Mouse (Mus musculus): ENCODE results near the gene Thy1. TPM values are rescaled to one million over a fixed set of nuclear protein-coding genes. Genes with fewer than 3 reads are reported as not detected.

Gene Thy1
- polyA plus RNA-seq, 1 experiment from 2014 or later: 4.7 TPM

DNA sequence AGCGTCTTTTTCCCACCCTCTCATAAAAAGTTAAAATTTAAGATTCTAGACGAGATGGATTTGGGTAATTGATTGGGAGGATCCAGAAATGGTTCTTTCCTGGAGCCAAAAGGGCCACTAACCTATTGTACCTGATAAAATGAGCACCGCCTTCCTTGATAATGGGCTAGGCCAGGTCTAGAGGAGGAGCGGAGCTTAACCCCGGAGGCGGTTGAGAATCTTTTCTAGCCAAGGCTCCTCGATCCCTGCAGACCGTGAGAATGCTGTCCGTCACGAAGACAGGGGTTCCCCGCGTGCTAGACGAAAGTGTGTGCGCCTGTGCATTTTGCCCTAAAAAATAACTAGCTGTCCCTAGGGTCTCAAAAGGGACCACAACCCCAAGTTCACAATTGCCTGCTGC is 41.1 kb downstream of the Thy1 start:
- no peaks in the 10 kb centered on the region for H3K36me3 ChIP-seq (ENCODE audit: control insufficient read depth, insufficient read depth)
- ATAC-seq: no peak
- peaks cover 40% of the 10 kb centered on the region for H3K4me1 ChIP-seq (replicated peaks; ENCODE audit: control insufficient read depth, insufficient read depth, low read length)
- H3K9ac ChIP-seq (replicated peaks; ENCODE audit: low read depth, low read length): peak overlapping the region; percentile 66
- H3K9me3 ChIP-seq (ENCODE audit: control insufficient read depth, low read length): no peaks in the 10 kb centered on the region
- H3K27ac ChIP-seq (ENCODE audit: low read length): no peak overlapping the region
- H3K27me3 ChIP-seq (replicated peaks; ENCODE audit: control insufficient read depth, insufficient read depth, low read length): 0 out of 2 replicates have a peak, but pooled peaks cover 8% of the 10 kb centered on the region
- H3K4me3 ChIP-seq (replicated peaks; ENCODE audit: low read length): peak overlapping the region; percentile 64
- WGBS: 3% methylated on average over 14 of the region's 14 CpGs
- H3K4me2 ChIP-seq (ENCODE audit: low read length): peak overlapping the region; percentile 100

DNA sequence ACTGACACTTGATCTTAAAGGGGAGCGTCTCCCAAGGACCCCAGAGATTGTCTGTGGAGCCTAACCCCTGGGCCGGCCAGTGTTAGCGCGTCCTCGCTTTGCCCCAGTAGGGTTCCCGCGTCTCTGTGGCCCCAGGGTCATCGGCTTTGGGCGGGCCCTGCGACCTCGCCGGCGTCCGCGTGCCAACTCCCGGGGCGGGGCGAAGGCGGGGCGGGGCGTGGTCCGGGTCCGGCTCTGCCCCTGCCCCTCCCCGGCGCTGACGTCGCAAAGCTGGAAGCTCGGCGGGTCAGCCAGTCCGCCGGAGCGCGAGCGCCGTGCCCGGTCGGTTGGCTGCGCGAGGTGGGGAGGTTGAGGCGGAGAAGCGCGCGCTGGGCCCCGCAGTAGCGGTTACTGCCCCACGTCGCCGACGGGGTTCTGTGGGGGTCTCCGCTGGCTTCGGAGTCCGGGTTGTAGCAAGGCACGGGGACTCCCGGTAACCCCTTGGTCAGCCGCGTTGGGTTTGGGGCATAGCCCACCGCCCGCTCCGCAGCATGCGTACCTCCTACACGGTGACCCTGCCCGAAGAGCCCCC is 41.6 kb downstream of the Thy1 start:
- peak overlapping the region; percentile 64 for H3K4me3 ChIP-seq (replicated peaks; ENCODE audit: low read length)
- H3K4me2 ChIP-seq (ENCODE audit: low read length): peak overlapping the region; percentile 100
- 0% methylated on average over 62 of the region's 62 CpGs for WGBS
- ATAC-seq: peak; percentile 57
- no peak overlapping the region for H3K27ac ChIP-seq (ENCODE audit: low read length)
- H3K9me3 ChIP-seq (ENCODE audit: control insufficient read depth, low read length): no peaks in the 10 kb centered on the region
- H3K4me1 ChIP-seq (replicated peaks; ENCODE audit: control insufficient read depth, insufficient read depth, low read length): peaks cover 40% of the 10 kb centered on the region
- H3K36me3 ChIP-seq (ENCODE audit: control insufficient read depth, insufficient read depth): no peaks in the 10 kb centered on the region
- H3K27me3 ChIP-seq (replicated peaks; ENCODE audit: control insufficient read depth, insufficient read depth, low read length): 0 out of 2 replicates have a peak, but pooled peaks cover 8% of the 10 kb centered on the region
- H3K9ac ChIP-seq (replicated peaks; ENCODE audit: low read depth, low read length): peak overlapping the region; percentile 66

DNA sequence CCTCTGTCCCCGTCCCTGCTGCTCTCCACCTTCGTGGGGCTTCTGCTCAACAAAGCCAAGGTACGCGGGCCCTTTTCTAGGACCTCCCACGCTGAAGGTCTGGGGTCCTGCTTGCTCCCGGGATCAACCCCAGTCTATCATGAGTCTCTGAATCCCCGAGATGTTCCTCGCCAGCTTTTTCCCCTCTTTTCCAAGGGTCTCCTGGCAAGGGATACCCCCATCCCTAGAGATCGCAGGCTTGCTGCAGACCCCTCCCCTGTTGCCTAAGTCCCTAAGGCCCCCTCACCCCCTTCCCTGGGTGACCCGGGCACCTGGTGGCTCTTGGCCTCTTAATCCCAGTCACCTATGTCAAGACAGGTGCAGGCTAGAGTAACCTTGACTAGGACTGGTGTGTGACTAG is 42.1 kb downstream of the Thy1 start:
- peak overlapping the region; percentile 66 for H3K9ac ChIP-seq (replicated peaks; ENCODE audit: low read depth, low read length)
- no peaks in the 10 kb centered on the region for H3K9me3 ChIP-seq (ENCODE audit: control insufficient read depth, low read length)
- peak overlapping the region; percentile 64 for H3K4me3 ChIP-seq (replicated peaks; ENCODE audit: low read length)
- H3K36me3 ChIP-seq (ENCODE audit: control insufficient read depth, insufficient read depth): no peaks in the 10 kb centered on the region
- peaks cover 40% of the 10 kb centered on the region for H3K4me1 ChIP-seq (replicated peaks; ENCODE audit: control insufficient read depth, insufficient read depth, low read length)
- 4% methylated on average over 10 of the region's 10 CpGs for WGBS
- ATAC-seq: no peak
- H3K4me2 ChIP-seq (ENCODE audit: low read length): peak overlapping the region; percentile 100
- H3K27ac ChIP-seq (ENCODE audit: low read length): no peak overlapping the region
- H3K27me3 ChIP-seq (replicated peaks; ENCODE audit: control insufficient read depth, insufficient read depth, low read length): 0 out of 2 replicates have a peak, but pooled peaks cover 8% of the 10 kb centered on the region

DNA sequence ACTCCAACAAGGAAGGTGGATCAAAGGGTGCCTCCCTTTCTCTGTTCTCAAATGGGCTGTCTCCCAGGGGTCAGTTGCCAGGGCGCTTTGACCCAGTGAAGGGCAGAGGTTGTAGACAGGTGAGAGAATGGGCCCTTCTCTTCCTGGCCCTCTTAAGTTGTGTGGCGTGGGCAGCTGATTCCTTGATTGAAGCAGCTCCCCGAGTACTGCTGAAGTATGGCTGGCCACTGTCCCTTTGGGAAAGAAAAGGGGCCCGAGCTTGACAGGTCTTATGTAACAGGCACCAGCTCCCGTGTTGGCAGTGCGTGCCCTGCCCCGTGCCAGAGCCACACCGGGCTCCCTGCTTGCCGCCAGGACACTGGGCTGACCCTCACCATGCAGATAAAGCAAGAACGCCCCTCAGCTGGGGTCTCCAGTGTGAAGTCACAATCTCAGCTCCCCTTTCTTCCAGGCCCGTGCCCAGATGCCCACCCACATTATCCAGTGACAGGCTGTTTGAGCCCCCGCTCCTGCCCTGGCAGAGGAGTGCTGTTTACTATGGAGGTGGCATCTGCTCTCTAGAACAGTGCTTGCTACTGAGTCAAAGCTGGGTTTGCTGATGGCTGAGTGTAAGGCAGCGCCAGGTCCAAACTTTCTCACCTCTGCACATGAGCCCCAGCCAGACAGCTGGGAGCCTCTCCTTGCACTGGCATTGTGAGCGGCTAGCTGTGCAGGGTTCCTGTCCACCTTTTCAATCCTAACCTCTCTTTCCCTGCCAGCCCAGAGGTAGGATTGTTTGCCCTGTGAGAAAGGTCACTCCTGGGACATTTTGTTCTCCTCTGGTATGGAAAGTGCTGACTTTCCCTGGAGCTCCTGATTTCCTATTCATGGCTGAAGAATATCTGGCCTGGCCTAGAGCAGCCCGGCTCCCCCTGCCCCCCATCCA is 42.8 kb downstream of the Thy1 start:
- no peak overlapping the region for H3K27ac ChIP-seq (ENCODE audit: low read length)
- H3K36me3 ChIP-seq (ENCODE audit: control insufficient read depth, insufficient read depth): no peaks in the 10 kb centered on the region
- peaks cover 40% of the 10 kb centered on the region for H3K4me1 ChIP-seq (replicated peaks; ENCODE audit: control insufficient read depth, insufficient read depth, low read length)
- no peaks in the 10 kb centered on the region for H3K9me3 ChIP-seq (ENCODE audit: control insufficient read depth, low read length)
- no peak overlapping the region for H3K4me3 ChIP-seq (replicated peaks; ENCODE audit: low read length)
- no peak overlapping the region for H3K4me2 ChIP-seq (ENCODE audit: low read length)
- ATAC-seq: peak; percentile 10; the same call in 1 of the 2 replicates
- H3K27me3 ChIP-seq (replicated peaks; ENCODE audit: control insufficient read depth, insufficient read depth, low read length): 0 out of 2 replicates have a peak, but pooled peaks cover 8% of the 10 kb centered on the region
- 61% methylated on average over 15 of the region's 15 CpGs for WGBS
- H3K9ac ChIP-seq (replicated peaks; ENCODE audit: low read depth, low read length): no peak overlapping the region

DNA sequence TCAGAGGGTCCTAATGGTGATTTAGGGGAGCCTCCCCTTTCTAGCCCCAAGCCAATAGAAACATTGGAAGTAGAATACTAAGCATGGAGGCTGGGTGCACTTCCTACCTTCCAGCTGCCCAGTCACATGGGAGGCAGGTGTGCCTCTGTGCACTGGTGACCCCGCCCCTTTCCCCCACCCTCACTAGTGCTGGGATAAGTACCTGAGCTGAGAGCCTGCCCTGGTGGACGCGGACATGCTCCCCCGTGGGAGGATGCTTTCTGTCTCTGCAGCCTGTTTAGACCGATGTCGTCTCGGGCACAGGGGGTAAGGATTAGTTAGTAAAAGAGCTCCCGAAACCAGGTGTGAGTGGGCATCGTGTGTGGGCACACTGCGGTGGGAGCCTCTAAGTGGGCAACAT is 43.8 kb downstream of the Thy1 start:
- 41% methylated on average over 10 of the region's 10 CpGs for WGBS
- ATAC-seq: no peak
- H3K27me3 ChIP-seq (replicated peaks; ENCODE audit: control insufficient read depth, insufficient read depth, low read length): 0 out of 2 replicates have a peak, but pooled peaks cover 8% of the 10 kb centered on the region
- no peak overlapping the region for H3K27ac ChIP-seq (ENCODE audit: low read length)
- H3K4me3 ChIP-seq (replicated peaks; ENCODE audit: low read length): no peak overlapping the region
- H3K9me3 ChIP-seq (ENCODE audit: control insufficient read depth, low read length): no peaks in the 10 kb centered on the region
- H3K9ac ChIP-seq (replicated peaks; ENCODE audit: low read depth, low read length): no peak overlapping the region
- no peak overlapping the region for H3K4me2 ChIP-seq (ENCODE audit: low read length)
- H3K4me1 ChIP-seq (replicated peaks; ENCODE audit: control insufficient read depth, insufficient read depth, low read length): peaks cover 36% of the 10 kb centered on the region
- H3K36me3 ChIP-seq (ENCODE audit: control insufficient read depth, insufficient read depth): no peaks in the 10 kb centered on the region

DNA sequence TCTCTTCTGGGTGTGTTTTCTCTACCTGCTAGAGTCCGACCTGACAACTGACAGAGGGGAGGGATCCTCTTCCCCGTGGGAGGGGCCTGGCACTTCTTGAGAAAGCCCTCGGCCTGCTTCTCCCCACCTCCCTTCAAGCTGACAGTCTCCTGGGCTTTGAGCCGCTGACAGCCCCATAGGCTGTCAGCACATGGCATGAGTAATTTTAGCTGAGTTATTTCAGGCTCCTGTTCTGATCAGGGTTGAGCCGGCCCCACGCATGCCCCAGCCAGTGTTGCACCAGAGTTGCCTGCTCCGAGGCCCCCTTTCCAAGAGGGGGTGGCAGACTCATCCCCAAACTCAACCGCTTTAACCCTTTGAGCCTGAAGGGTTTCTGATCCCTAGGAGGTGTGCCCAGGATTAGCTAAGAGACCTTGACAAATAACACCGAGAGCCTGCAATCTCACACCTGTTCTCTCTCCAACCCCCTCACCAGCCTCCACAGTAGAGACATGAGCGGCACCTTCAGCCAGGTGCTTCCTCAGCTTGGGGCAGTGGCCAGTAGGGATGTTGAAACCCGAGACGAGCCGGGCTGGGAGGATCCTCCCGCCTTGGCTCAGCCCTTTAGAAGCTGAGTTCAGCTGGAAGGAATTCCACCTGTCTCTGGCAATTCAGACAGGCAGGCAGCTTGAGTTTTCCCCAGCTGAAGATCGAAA is 44.7 kb downstream of the Thy1 start:
- no peak for ATAC-seq
- Histone ChIP-seq H3K27ac (ENCODE audit: low read length) (no peak overlapping the region), H3K36me3 (ENCODE audit: control insufficient read depth, insufficient read depth) (no peaks in the 10 kb centered on the region), H3K4me3 (replicated peaks; ENCODE audit: low read length) (no peak overlapping the region), H3K9me3 (ENCODE audit: control insufficient read depth, low read length) (no peaks in the 10 kb centered on the region), H3K4me1 (replicated peaks; ENCODE audit: control insufficient read depth, insufficient read depth, low read length) (peaks cover 36% of the 10 kb centered on the region), H3K4me2 (ENCODE audit: low read length) (no peak overlapping the region), H3K9ac (replicated peaks; ENCODE audit: low read depth, low read length) (no peak overlapping the region), H3K27me3 (replicated peaks; ENCODE audit: control insufficient read depth, insufficient read depth, low read length) (0 out of 2 replicates have a peak, but pooled peaks cover 8% of the 10 kb centered on the region)
- 12% methylated on average over 15 of the region's 15 CpGs for WGBS

DNA sequence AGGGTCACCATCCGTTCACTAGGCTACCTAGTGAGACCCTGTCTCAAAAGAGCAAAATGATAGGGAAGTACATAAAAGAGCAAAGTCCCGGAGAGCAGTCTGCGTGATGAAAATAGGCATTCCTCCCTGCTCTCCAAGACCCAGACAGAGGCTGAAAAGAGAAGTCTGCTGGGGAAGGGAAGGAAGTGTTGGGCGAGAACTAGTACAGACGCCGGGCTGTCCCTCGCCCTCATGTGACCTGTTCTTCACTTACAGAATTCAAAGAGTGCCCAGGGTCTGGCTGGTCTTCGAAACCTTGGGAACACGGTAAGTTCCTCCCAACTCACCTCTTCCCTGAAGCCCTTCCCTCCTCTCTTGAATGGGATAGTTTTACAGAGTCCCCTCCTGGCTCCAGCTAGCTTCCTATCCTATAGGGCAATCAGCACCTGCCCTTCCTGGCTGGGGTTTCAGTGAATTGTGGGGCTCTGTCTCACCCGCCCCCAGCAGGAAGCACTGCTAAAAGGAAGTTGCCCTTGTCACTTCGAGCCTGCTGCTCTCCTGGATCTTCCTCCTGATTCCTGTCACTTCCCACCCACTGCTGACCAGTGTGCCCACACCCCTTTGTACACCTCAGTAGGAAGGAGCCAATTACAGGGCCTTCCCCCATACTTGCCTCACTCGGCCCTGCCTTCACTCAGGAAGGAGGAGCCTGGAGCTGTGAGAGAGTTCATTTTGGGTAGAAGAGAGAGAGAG is 45.9 kb downstream of the Thy1 start:
- Histone ChIP-seq H3K4me1 (replicated peaks; ENCODE audit: control insufficient read depth, insufficient read depth, low read length) (peaks cover 31% of the 10 kb centered on the region), H3K4me2 (ENCODE audit: low read length) (no peak overlapping the region), H3K27ac (ENCODE audit: low read length) (no peak overlapping the region), H3K27me3 (replicated peaks; ENCODE audit: control insufficient read depth, insufficient read depth, low read length) (0 out of 2 replicates have a peak, but pooled peaks cover 4% of the 10 kb centered on the region), H3K9ac (replicated peaks; ENCODE audit: low read depth, low read length) (no peak overlapping the region), H3K9me3 (ENCODE audit: control insufficient read depth, low read length) (no peaks in the 10 kb centered on the region), H3K4me3 (replicated peaks; ENCODE audit: low read length) (no peak overlapping the region), H3K36me3 (ENCODE audit: control insufficient read depth, insufficient read depth) (no peaks in the 10 kb centered on the region)
- 65% methylated on average over 12 of the region's 12 CpGs for WGBS
- ATAC-seq: no peak

DNA sequence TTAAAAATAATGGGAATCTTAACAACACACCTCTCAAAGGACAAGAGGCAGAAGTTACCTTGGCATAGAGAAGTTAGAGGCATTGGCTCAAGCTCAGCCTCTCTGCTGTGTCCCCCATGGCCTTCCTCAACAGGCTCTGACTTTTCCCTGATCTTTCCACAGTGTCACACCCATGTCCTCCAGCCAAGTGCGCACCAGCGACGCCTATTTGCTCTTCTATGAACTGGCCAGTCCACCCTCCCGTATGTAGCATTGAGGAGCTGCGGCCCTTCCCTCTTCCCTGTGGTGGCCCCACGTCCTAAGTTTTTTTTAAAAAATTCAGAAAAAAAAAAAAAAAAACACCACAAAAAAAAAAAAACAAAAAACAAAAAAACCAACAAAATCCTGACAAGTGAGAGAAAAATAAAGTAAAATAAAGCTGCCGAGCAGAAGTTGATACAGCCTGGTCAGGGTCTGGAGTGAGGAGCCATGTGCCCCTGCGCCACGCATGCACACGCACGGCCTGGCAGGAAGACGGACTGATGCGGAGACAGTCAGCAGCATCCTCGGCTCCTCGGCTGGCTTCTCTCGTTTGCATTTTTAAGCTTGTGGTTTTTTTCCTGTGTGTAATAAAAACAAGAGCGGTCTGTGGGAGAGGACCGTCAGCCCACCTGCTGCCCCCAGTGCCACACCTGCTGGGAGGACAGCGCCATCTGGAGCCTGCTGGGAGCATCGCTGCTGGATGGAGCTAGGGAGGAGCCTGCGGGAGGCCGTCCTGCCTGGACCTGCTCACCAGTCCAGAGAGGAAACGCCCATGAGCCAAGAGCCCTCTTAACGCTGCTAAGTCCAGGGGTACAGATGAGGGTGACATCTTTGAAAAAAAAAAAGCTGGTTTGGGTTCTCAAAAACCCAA is 50.7 kb downstream of the Thy1 start:
- Histone ChIP-seq H3K36me3 (ENCODE audit: control insufficient read depth, insufficient read depth) (no peaks in the 10 kb centered on the region), H3K4me3 (replicated peaks; ENCODE audit: low read length) (no peak overlapping the region), H3K4me2 (ENCODE audit: low read length) (peak overlapping the region; percentile 44), H3K27ac (ENCODE audit: low read length) (no peak overlapping the region), H3K9ac (replicated peaks; ENCODE audit: low read depth, low read length) (no peak overlapping the region), H3K27me3 (replicated peaks; ENCODE audit: control insufficient read depth, insufficient read depth, low read length) (no peaks in the 10 kb centered on the region), H3K9me3 (ENCODE audit: control insufficient read depth, low read length) (no peaks in the 10 kb centered on the region), H3K4me1 (replicated peaks; ENCODE audit: control insufficient read depth, insufficient read depth, low read length) (peaks cover 12% of the 10 kb centered on the region)
- peak; percentile 45; the same call in 1 of the 2 replicates for ATAC-seq
- WGBS: 28% methylated on average over 24 of the region's 24 CpGs

Data from forebrain, embryonic 16.5 days (tissue).